Mouse (Mus musculus): ENCODE measurements at regions not wholly inside any gene's neighbourhood (a gene's known extent, or its start where the extent isn't known, plus 50 kb on each side); places are given as distances from the start of the nearest gene placed in this dataset.

DNA sequence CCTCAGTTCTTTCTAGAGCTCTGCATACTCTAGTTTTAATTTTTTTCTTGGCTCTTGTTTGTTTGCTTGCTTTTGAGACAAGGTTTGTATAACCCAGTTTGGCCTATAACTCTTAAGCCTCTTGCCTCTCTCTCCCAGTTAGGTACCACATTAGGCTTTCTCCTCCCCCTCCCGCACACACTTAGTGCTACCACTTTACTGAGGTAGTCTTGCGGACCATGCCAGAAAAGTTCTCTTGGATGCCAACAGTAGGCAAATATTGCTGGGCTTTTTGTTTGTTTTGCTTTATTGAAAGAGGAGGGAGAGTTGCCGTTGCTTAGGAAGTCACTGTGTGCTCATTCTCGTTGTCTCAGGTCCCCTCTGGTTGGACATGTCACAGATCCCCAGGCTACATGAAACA, 259.4 kb upstream of the Sall1 start:
- Histone ChIP-seq H3K27ac (ENCODE audit: insufficient read depth, low read depth, low read length) (no peak overlapping the region), H3K4me1 (ENCODE audit: control insufficient read depth, insufficient read depth, insufficient read length, low read length) (peaks cover 5% of the 10 kb centered on the region; the same call in 1 of the 2 replicates), H3K4me3 (ENCODE audit: low read depth, low read length) (no peak overlapping the region), H3K27me3 (ENCODE audit: control insufficient read depth, insufficient read depth, low read length) (no peaks in the 10 kb centered on the region), H3K36me3 (ENCODE audit: control insufficient read depth, insufficient read depth, low read length) (no peaks in the 10 kb centered on the region)
- 64% methylated on average over 4 of the region's 4 CpGs for WGBS
- TF ChIP-seq POLR2A (IDR thresholded peaks at IDR 0.05; ENCODE audit: low read depth, low read length) (no peak), CTCF (IDR thresholded peaks at IDR 0.05; ENCODE audit: extremely low read depth, insufficient read length, insufficient replicate concordance, low read depth, low read length) (no peak)

DNA sequence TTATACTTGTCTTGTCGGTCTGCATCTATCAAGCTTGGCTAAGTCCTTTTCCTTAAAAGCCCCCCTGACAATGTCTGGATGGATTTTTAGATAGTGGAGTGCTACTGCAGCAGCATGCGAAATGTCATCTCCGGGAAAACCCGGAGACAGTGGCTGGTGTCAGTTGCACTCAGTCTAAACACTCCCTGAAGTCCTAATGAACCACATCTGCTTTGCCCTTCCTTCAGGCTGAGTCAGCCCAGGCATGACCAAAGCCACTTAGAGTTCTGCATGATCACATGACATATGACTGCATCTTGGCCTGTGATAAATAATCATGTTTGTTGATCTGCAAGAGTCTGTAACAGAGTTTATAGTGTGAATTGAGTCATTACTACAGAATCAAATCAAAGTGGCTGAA, 255.7 kb upstream of the Sall1 start:
- TF ChIP-seq CTCF (IDR thresholded peaks at IDR 0.05; ENCODE audit: extremely low read depth, insufficient read length, insufficient replicate concordance, low read depth, low read length) (no peak), POLR2A (IDR thresholded peaks at IDR 0.05; ENCODE audit: low read depth, low read length) (no peak)
- 79% methylated on average over 4 of the region's 4 CpGs for WGBS
- H3K4me1 ChIP-seq (ENCODE audit: control insufficient read depth, insufficient read depth, insufficient read length, low read length) = no peaks in the 10 kb centered on the region
- H3K36me3 ChIP-seq (ENCODE audit: control insufficient read depth, insufficient read depth, low read length) = no peaks in the 10 kb centered on the region
- no peaks in the 10 kb centered on the region for H3K27me3 ChIP-seq (ENCODE audit: control insufficient read depth, insufficient read depth, low read length)
- no peak overlapping the region for H3K4me3 ChIP-seq (ENCODE audit: low read depth, low read length)
- H3K27ac ChIP-seq (ENCODE audit: insufficient read depth, low read depth, low read length) = no peak overlapping the region

GRCm38 (mm10) chr8:89295686-89296085, 251.7 kb upstream of the Sall1 start:
- WGBS = 69% methylated on average over 5 of the region's 5 CpGs
- TF ChIP-seq CTCF (IDR thresholded peaks at IDR 0.05; ENCODE audit: extremely low read depth, insufficient read length, insufficient replicate concordance, low read depth, low read length) (no peak), POLR2A (IDR thresholded peaks at IDR 0.05; ENCODE audit: low read depth, low read length) (no peak)
- Histone ChIP-seq H3K4me1 (ENCODE audit: control insufficient read depth, insufficient read depth, insufficient read length, low read length) (no peaks in the 10 kb centered on the region), H3K27ac (ENCODE audit: insufficient read depth, low read depth, low read length) (no peak overlapping the region), H3K4me3 (ENCODE audit: low read depth, low read length) (no peak overlapping the region), H3K27me3 (ENCODE audit: control insufficient read depth, insufficient read depth, low read length) (no peaks in the 10 kb centered on the region), H3K36me3 (ENCODE audit: control insufficient read depth, insufficient read depth, low read length) (no peaks in the 10 kb centered on the region)

- Histone ChIP-seq H3K4me3 (ENCODE audit: low read depth, low read length) (no peak overlapping the region), H3K27ac (ENCODE audit: insufficient read depth, low read depth, low read length) (no peak overlapping the region), H3K27me3 (ENCODE audit: control insufficient read depth, insufficient read depth, low read length) (no peaks in the 10 kb centered on the region), H3K36me3 (ENCODE audit: control insufficient read depth, insufficient read depth, low read length) (no peaks in the 10 kb centered on the region), H3K4me1 (ENCODE audit: control insufficient read depth, insufficient read depth, insufficient read length, low read length) (peaks cover 9% of the 10 kb centered on the region; the same call in 1 of the 2 replicates)
- 61% methylated on average over 5 of the region's 5 CpGs for WGBS
- TF ChIP-seq POLR2A (IDR thresholded peaks at IDR 0.05; ENCODE audit: low read depth, low read length) (no peak), CTCF (IDR thresholded peaks at IDR 0.05; ENCODE audit: extremely low read depth, insufficient read length, insufficient replicate concordance, low read depth, low read length) (no peak)
Observed at GRCm38 (mm10) chr8:89289017-89289416, 245.1 kb upstream of the Sall1 start.

DNA sequence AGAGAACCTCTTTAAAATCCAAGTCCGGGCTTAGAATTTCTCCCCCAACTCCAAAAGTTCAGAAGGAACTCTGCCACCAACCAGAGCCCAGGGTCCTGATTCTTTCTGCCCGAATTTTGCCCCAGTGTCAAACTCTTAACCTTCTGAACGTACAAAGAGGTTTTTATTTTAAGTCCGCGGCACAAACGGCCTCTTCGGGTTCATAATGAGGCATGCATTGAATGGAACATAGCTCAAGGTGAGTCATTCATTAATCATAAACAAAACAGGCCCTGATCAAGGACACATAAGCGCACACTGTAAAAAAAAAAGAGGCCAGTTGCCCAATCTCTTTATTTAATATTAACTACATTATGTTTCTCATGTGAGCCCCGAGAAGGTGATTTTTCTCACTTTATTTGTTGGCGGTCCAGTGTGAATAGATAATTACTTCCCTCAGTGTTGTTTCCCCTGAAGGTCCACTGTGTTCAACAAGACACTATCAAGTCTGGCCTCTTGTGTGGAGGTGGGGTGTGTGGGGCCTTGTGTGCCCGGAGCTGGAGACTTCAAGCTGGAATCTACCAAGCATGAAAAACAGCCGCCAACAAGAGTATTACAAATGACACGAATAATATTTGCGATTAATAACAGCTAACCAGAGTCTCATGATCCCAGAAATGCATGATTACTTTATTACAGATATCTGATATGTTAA, 241.1 kb upstream of the Sall1 start:
- peak overlapping the region; percentile 83 for H3K27ac ChIP-seq (ENCODE audit: insufficient read depth, low read depth, low read length)
- H3K4me3 ChIP-seq (ENCODE audit: low read depth, low read length) = peak overlapping the region; percentile 10; the same call in 1 of the 2 replicates
- TF ChIP-seq CTCF (IDR thresholded peaks at IDR 0.05; ENCODE audit: extremely low read depth, insufficient read length, insufficient replicate concordance, low read depth, low read length) (no peak), POLR2A (IDR thresholded peaks at IDR 0.05; ENCODE audit: low read depth, low read length) (no peak)
- peaks cover 12% of the 10 kb centered on the region; the same call in 1 of the 2 replicates for H3K4me1 ChIP-seq (ENCODE audit: control insufficient read depth, insufficient read depth, insufficient read length, low read length)
- H3K27me3 ChIP-seq (ENCODE audit: control insufficient read depth, insufficient read depth, low read length) = no peaks in the 10 kb centered on the region
- H3K36me3 ChIP-seq (ENCODE audit: control insufficient read depth, insufficient read depth, low read length) = no peaks in the 10 kb centered on the region
- 23% methylated on average over 14 of the region's 14 CpGs for WGBS

DNA sequence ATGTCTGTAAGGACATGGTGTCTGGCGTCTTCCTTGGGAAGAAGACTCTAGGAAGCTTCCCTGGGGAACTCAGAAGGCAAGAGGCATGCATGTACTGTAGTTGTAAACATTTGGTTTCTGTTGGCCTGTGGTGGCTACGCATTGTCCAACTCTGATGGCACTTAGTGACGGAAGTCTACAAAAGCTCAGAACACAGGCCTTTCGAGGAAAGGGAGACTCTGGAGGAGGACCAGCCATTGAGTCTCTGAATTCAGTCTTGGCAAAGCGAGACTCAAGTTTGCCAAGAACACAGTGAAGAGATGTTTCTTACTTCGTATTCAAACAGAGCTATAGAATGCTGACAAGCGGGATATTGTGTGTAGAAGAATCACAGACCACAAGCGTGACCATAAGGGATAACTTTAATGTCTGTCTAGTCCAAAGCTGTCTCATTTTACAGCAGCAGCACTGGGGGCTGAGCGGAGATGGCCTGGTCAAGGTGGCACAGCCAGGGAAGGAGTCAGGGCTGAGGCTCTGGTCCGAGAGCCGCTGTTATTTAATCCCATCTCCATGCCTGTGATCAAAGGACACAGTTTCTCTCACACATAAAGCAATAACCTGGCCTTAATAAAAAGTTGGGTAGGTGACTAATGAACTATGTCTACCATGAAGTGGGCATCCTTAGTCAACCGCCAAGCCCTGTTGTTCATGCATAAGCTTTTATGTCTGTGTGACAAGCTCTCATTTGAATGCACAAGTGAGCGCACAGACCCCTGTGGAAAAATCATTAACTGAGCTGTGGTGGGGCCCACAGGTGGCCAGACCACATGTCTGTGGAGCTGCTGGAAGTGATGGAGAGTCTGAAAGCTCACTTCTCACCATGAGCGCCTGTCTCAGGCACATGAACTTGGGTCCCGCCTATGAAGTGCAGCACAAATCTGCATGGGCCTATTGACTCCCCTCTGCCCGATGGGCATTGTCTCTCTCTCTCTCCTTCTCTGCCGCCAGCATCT, 239.4 kb upstream of the Sall1 start:
- WGBS = 94% methylated on average over 17 of the region's 17 CpGs
- TF ChIP-seq CTCF (IDR thresholded peaks at IDR 0.05; ENCODE audit: extremely low read depth, insufficient read length, insufficient replicate concordance, low read depth, low read length) = no peak
- TF ChIP-seq POLR2A (IDR thresholded peaks at IDR 0.05; ENCODE audit: low read depth, low read length) = no peak
- Histone ChIP-seq H3K4me3 (ENCODE audit: low read depth, low read length) (no peak overlapping the region), H3K4me1 (ENCODE audit: control insufficient read depth, insufficient read depth, insufficient read length, low read length) (peaks cover 12% of the 10 kb centered on the region; the same call in 1 of the 2 replicates), H3K27ac (ENCODE audit: insufficient read depth, low read depth, low read length) (no peak overlapping the region), H3K27me3 (ENCODE audit: control insufficient read depth, insufficient read depth, low read length) (no peaks in the 10 kb centered on the region), H3K36me3 (ENCODE audit: control insufficient read depth, insufficient read depth, low read length) (no peaks in the 10 kb centered on the region)

DNA sequence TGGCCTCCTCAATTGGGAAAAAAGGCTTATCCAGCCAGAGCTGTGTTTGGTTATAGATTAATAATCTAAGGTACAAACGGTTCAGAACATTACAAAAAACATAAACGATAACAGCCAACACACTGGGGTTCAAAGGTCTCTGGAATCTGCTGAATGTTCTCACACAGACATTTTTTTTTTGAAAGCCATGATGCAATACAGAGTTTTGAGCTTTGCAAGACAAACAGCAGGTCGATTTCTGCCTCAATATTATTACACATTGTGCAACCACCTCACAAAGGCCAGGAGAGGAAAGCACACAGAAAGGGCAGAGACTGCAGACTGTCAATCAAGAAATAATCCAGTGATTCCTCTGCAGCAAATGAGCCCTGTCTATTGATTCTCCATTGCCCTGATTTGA, 235.9 kb upstream of the Sall1 start:
- peaks cover 6% of the 10 kb centered on the region; the same call in 1 of the 2 replicates for H3K4me1 ChIP-seq (ENCODE audit: control insufficient read depth, insufficient read depth, insufficient read length, low read length)
- H3K27me3 ChIP-seq (ENCODE audit: control insufficient read depth, insufficient read depth, low read length) = no peaks in the 10 kb centered on the region
- peak overlapping the region; percentile 89 for H3K27ac ChIP-seq (ENCODE audit: insufficient read depth, low read depth, low read length)
- no peak overlapping the region for H3K4me3 ChIP-seq (ENCODE audit: low read depth, low read length)
- 15% methylated on average over 3 of the region's 3 CpGs for WGBS
- TF ChIP-seq POLR2A (IDR thresholded peaks at IDR 0.05; ENCODE audit: low read depth, low read length) = no peak
- no peak for TF ChIP-seq CTCF (IDR thresholded peaks at IDR 0.05; ENCODE audit: extremely low read depth, insufficient read length, insufficient replicate concordance, low read depth, low read length)
- no peaks in the 10 kb centered on the region for H3K36me3 ChIP-seq (ENCODE audit: control insufficient read depth, insufficient read depth, low read length)

Measured in small intestine, adult 2 months (tissue).